Mouse (Mus musculus) MEL (cell line): ENCODE measurements around the gene Fkbp8. TPM values are rescaled to one million over a fixed set of nuclear protein-coding genes. Genes with fewer than 3 reads are reported as not detected.

Experiments
- DNase-seq: peaks from one replicate; pipeline ENCODE4 v3.0.0; 2011; ENCODE audit warnings: low read depth, low spot score
- H3K27ac ChIP-seq: 2 replicates; pipeline ENCODE4 v1.5.1; 2012; ENCODE audit warnings: low read depth, mild to moderate bottlenecking, control low read depth, low read length, moderate library complexity; ENCODE audit not compliant: control insufficient read depth
- H3K27me3 ChIP-seq, 2 experiments: fragments of 150-350 bp in 1 of 2; sonication (generic) in 1 of 2; 2 replicates each; pipeline ENCODE4 v1.6.1; 2012; ENCODE audit warnings: low read length in 2 of 2, mild to moderate bottlenecking in 2 of 2, improper control_type of control experiment in 1 of 2, moderate library complexity in 1 of 2; ENCODE audit not compliant: insufficient read depth in 2 of 2, control insufficient read depth in 1 of 2
- H3K36me3 ChIP-seq, 2 experiments: 2 replicates each; pipeline ENCODE4 v1.6.1; 2012 to 2014; ENCODE audit warnings: low read length in 2 of 2, improper control_type of control experiment in 1 of 2, inconsistent platforms in 1 of 2, mild to moderate bottlenecking in 1 of 2; ENCODE audit not compliant: insufficient read depth in 2 of 2, control insufficient read depth in 1 of 2
- H3K4me1 ChIP-seq, 2 experiments: fragments of 150-350 bp in 1 of 2; sonication (generic) in 1 of 2; 2 replicates each; pipeline ENCODE4 v1.6.1; 2012; ENCODE audit warnings: low read length in 2 of 2, improper control_type of control experiment in 1 of 2, mild to moderate bottlenecking in 1 of 2; ENCODE audit not compliant: insufficient read depth in 2 of 2, control insufficient read depth in 1 of 2
- H3K4me3 ChIP-seq, 2 experiments: fragments of 150-350 bp in 1 of 2; sonication (generic) in 1 of 2; 2 replicates each; pipeline ENCODE4 v1.5.1; 2012; ENCODE audit warnings: low read depth in 2 of 2, low read length in 2 of 2, mild to moderate bottlenecking in 2 of 2, moderate library complexity in 2 of 2, control low read depth in 1 of 2, improper control_type of control experiment in 1 of 2; ENCODE audit not compliant: control insufficient read depth in 1 of 2, insufficient read depth in 1 of 2
- H3K79me2 ChIP-seq: 2 replicates; pipeline ENCODE4 v1.6.1; 2012; ENCODE audit warnings: mild to moderate bottlenecking, low read length, moderate library complexity; ENCODE audit not compliant: control insufficient read depth, poor library complexity, insufficient read depth
- H3K9ac ChIP-seq: 2 replicates; pipeline ENCODE4 v1.6.1; 2012; ENCODE audit warnings: low read depth, mild to moderate bottlenecking, control low read depth, low read length, moderate library complexity; ENCODE audit not compliant: control insufficient read depth, poor library complexity, severe bottlenecking
- H3K9me3 ChIP-seq: fragments of 150-350 bp; sonication (generic); replicated peaks from 2 replicates; pipeline ENCODE4 v1.6.1; 2012; ENCODE audit warnings: mild to moderate bottlenecking, low read length, improper control_type of control experiment, moderate library complexity; ENCODE audit not compliant: insufficient read depth
- BHLHE40 ChIP-seq: IDR thresholded peaks from 2 replicates; pipeline ENCODE4 v1.6.1; 2012; ENCODE audit warnings: low read depth, mild to moderate bottlenecking, inconsistent platforms, low read length, improper control_type of control experiment, borderline replicate concordance
- CHD2 ChIP-seq: IDR thresholded peaks from 2 replicates; pipeline ENCODE4 v1.6.1; 2011; ENCODE audit warnings: low read length, improper control_type of control experiment
- ELF1 ChIP-seq: IDR thresholded peaks from 2 replicates; pipeline ENCODE4 v1.6.1; 2014; ENCODE audit warnings: low read depth, mild to moderate bottlenecking, inconsistent platforms, low read length, improper control_type of control experiment, moderate library complexity
- EP300 ChIP-seq, 2 experiments: IDR thresholded peaks; 2 replicates each; pipeline ENCODE4 v1.6.1; 2011; ENCODE audit warnings: improper control_type of control experiment in 2 of 2, low read length in 2 of 2, low read depth in 1 of 2, mild to moderate bottlenecking in 1 of 2
- ETS1 ChIP-seq: IDR thresholded peaks from 2 replicates; pipeline ENCODE4 v1.6.1; 2012; ENCODE audit warnings: low read depth, mild to moderate bottlenecking, inconsistent platforms, low read length, improper control_type of control experiment, moderate library complexity
- JUND ChIP-seq: IDR thresholded peaks from 2 replicates; pipeline ENCODE4 v1.6.1; 2011; ENCODE audit warnings: low read depth, mild to moderate bottlenecking, improper control_type of control experiment, low read length
- MAX ChIP-seq: IDR thresholded peaks from 2 replicates; pipeline ENCODE4 v1.6.1; 2011; ENCODE audit warnings: low read length, improper control_type of control experiment
- MAZ ChIP-seq: IDR thresholded peaks from 2 replicates; pipeline ENCODE4 v1.6.1; 2012; ENCODE audit warnings: low read depth, mild to moderate bottlenecking, inconsistent platforms, low read length, improper control_type of control experiment
- MXI1 ChIP-seq: IDR thresholded peaks from 2 replicates; pipeline ENCODE4 v1.6.1; 2011; ENCODE audit warnings: mild to moderate bottlenecking, low read depth, low read length, improper control_type of control experiment
- MYB ChIP-seq: IDR thresholded peaks from 2 replicates; pipeline ENCODE4 v1.6.1; 2011; ENCODE audit warnings: mild to moderate bottlenecking, low read depth, low read length, improper control_type of control experiment
- MYC ChIP-seq: IDR thresholded peaks from 2 replicates; pipeline ENCODE4 v1.6.1; 2011; ENCODE audit warnings: low read depth, mild to moderate bottlenecking, low read length, improper control_type of control experiment, moderate library complexity
- POLR2AphosphoS2 ChIP-seq: IDR thresholded peaks from 2 replicates; pipeline ENCODE4 v1.6.1; 2011; ENCODE audit warnings: low read length, improper control_type of control experiment
- RCOR1 ChIP-seq: IDR thresholded peaks from 2 replicates; pipeline ENCODE4 v1.6.1; 2012; ENCODE audit warnings: low read depth, mild to moderate bottlenecking, inconsistent platforms, low read length, improper control_type of control experiment
- SIN3A ChIP-seq: IDR thresholded peaks from 2 replicates; pipeline ENCODE4 v1.6.1; 2012; ENCODE audit warnings: low read length, improper control_type of control experiment, inconsistent platforms
- TAL1 ChIP-seq: IDR thresholded peaks from 2 replicates; pipeline ENCODE4 v1.6.1; 2012; ENCODE audit warnings: mild to moderate bottlenecking, inconsistent platforms, low read length, moderate library complexity, mixed read lengths
- ZKSCAN1 ChIP-seq: IDR thresholded peaks from 2 replicates; pipeline ENCODE4 v1.6.1; 2012; ENCODE audit warnings: low read depth, mild to moderate bottlenecking, inconsistent platforms, low read length, improper control_type of control experiment, moderate library complexity
- ZNF384 ChIP-seq: IDR thresholded peaks from 2 replicates; pipeline ENCODE4 v1.6.1; 2012; ENCODE audit warnings: low read depth, mild to moderate bottlenecking, inconsistent platforms, low read length, improper control_type of control experiment
- polyA plus RNA-seq, 2 experiments: library from polyadenylated mRNA; stranded (reverse) in 1 of 2; unstranded in 1 of 2; fragments of >175 nt in 1 of 2; fragments of >200 nt in 1 of 2; gene quantifications; 2 replicates each; pipeline versions ENCODE4 v1.2.1 to v1.2.4; 2012; ENCODE audit warnings: low replicate concordance in 2 of 2, low read depth in 1 of 2; ENCODE audit not compliant: insufficient read length in 2 of 2, insufficient read depth in 1 of 2, missing spikeins in 1 of 2
- total RNA-seq: library from RNA; depleted of rRNA; stranded (reverse); fragments of 300-350 nt; gene quantifications from 2 replicates; pipeline ENCODE4 v1.2.3, GENCODE M21; 2012

Fkbp8 gene
- total and polyA plus RNA-seq, 3 experiments = 215 to 349 TPM; not detected in 1

DNA sequence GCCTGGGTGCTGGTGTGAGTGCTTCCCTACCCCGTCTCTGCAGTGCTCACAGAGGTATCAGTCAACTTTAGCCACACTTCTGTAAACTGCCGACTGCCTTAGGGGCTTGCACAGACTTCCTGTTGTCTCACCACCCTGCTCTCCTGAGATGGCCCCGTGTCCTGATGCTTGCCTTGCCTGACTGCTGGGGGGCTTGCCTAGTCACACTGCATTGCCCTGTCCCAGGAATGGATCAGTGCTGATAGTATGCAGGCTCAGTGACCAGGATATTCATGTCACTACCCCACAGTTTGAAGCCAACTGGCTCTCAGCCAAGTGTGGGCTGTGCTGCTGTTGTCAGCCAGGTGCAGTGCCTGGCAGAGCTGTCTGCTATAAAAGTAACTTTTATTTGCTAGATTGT lies 38.0 kb downstream of the Fkbp8 start:
- no peaks in the 10 kb centered on the region for H3K9me3 ChIP-seq
- H3K36me3 ChIP-seq = peaks cover 0 to 32% of the 10 kb centered on the region in 2 experiments; a peak in 3 of 4 replicates
- DNase-seq = peak; percentile 79
- no peaks in the 10 kb centered on the region for H3K27me3 ChIP-seq
- TF ChIP-seq MYC (peak; percentile 16; the same call in 1 of the 2 replicates), ELF1 (peak; percentile 56; the same call in 1 of the 2 replicates), MAX (peak; percentile 58), TAL1 (peak; percentile 31; the same call in 1 of the 2 replicates), MXI1 (peak; percentile 67), RCOR1 (no peak), ETS1 (peak; percentile 22; the same call in 1 of the 2 replicates), MAZ (0 out of 2 replicates have a peak, but pooled peaks have one; percentile 49), MYB (0 out of 2 replicates have a peak, but pooled peaks have one; percentile 2), ZNF384 (no peak), EP300 (IDR thresholded peaks at IDR 0.05; ENCODE audit: low read depth in 1 of 2, low read length in 2 of 2) (peak; percentile 38 to 40; a peak in 3 of 4 replicates), SIN3A (peak; percentile 45), ZKSCAN1 (no peak)
- TF ChIP-seq, all 39 proteins: peak for 10
- Histone ChIP-seq H3K79me2 (peaks cover 8% of the 10 kb centered on the region; the same call in 1 of the 2 replicates), H3K27ac (peak overlapping the region; percentile 22; the same call in 1 of the 2 replicates), H3K4me1 (peaks cover 39 to 49% of the 10 kb centered on the region in 2 experiments), H3K9ac (no peak overlapping the region), H3K4me3 (no peak overlapping the region)

DNA sequence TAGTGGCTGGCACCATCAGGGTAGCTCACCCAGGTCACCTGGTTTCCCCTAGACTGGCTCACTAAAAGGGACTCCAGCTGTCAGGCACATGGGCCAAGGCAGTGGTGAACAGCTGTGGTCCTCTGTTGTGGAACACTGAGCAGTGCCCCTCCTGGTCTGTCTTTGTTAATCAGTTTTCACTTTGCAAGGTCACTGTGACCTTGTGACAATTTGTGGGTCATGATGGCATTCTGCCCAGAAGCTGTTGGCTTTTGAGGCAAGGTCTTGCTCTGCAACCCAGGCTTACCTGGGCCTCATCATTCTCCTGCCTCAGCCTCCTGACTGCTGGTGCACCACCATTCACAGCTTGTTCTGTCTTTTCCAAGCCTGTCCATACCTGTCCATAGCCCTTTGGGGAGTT lies 42.8 kb downstream of the Fkbp8 start:
- peaks cover 0 to 15% of the 10 kb centered on the region in 2 experiments; a peak in 2 of 4 replicates for H3K36me3 ChIP-seq
- H3K4me1 ChIP-seq = peaks cover 12 to 15% of the 10 kb centered on the region in 2 experiments
- TF ChIP-seq EP300 (IDR thresholded peaks at IDR 0.05; ENCODE audit: low read depth in 1 of 2, low read length in 2 of 2) (no peak), BHLHE40 (no peak), JUND (no peak), CHD2 (no peak), ETS1 (no peak), POLR2AphosphoS2 (no peak), MAZ (no peak)

More for the DNA sequence above, 42.8 kb downstream of the Fkbp8 start:
- peaks cover 3% of the 10 kb centered on the region; the same call in 1 of the 2 replicates for H3K79me2 ChIP-seq
- no peak overlapping the region for H3K4me3 ChIP-seq
- no peak overlapping the region for H3K9ac ChIP-seq
- no peaks in the 10 kb centered on the region for H3K9me3 ChIP-seq
- H3K27me3 ChIP-seq = no peaks in the 10 kb centered on the region
- no peak overlapping the region for H3K27ac ChIP-seq
- no peak for DNase-seq
